Mouse (Mus musculus) ES-E14 (cell line): ENCODE data around the gene Prkcz. TPM values are rescaled to one million over a fixed set of nuclear protein-coding genes. Genes with fewer than 3 reads are reported as not detected.

ENCODE experiments used
- DNase-seq: peaks from one replicate; pipeline ENCODE4 v3.0.0-alpha.2; 2013; ENCODE audit warnings: low read depth, low spot score
- H3K27ac ChIP-seq: 2 replicates; pipeline ENCODE4 v1.5.1; 2012; ENCODE audit warnings: low read depth, mild to moderate bottlenecking, low read length, moderate library complexity, mixed read lengths; ENCODE audit not compliant: poor library complexity, insufficient read depth, severe bottlenecking
- H3K36me3 ChIP-seq: 2 replicates; pipeline ENCODE4 v1.6.1; 2012; ENCODE audit warnings: mild to moderate bottlenecking, low read length, moderate library complexity, mixed read lengths; ENCODE audit not compliant: control insufficient read depth, poor library complexity, insufficient read depth, severe bottlenecking
- H3K4me1 ChIP-seq, 2 experiments: fragments of 150-350 bp in 1 of 2; sonication (generic) in 1 of 2; 2 replicates each; pipeline ENCODE4 v1.6.1; 2012; ENCODE audit warnings: low read length in 2 of 2, mild to moderate bottlenecking in 1 of 2, mixed read lengths in 1 of 2; ENCODE audit not compliant: control insufficient read depth in 2 of 2, insufficient read depth in 2 of 2, poor library complexity in 1 of 2
- H3K4me3 ChIP-seq, 2 experiments: fragments of 150-350 bp in 1 of 2; sonication (generic) in 1 of 2; 2 replicates each; pipeline ENCODE4 v1.5.1; 2012; ENCODE audit warnings: low read length in 2 of 2, low read depth in 1 of 2, mild to moderate bottlenecking in 1 of 2, mixed read lengths in 1 of 2; ENCODE audit not compliant: insufficient read depth in 1 of 2, poor library complexity in 1 of 2, severe bottlenecking in 1 of 2
- H3K9ac ChIP-seq: 2 replicates; pipeline ENCODE4 v1.6.1; 2012; ENCODE audit warnings: low read depth, mild to moderate bottlenecking, low read length, mixed read lengths; ENCODE audit not compliant: poor library complexity, insufficient read depth, severe bottlenecking
- H3K9me3 ChIP-seq: fragments of 150-350 bp; sonication (generic); 2 replicates; pipeline ENCODE4 v1.6.1; 2012; ENCODE audit warnings: low read depth, mild to moderate bottlenecking, low read length; ENCODE audit not compliant: control insufficient read depth, insufficient read depth
- CHD2 ChIP-seq: IDR thresholded peaks from 2 replicates; pipeline ENCODE4 v1.6.1; 2014; ENCODE audit warnings: mild to moderate bottlenecking, low read depth, low read length, inconsistent platforms
- HCFC1 ChIP-seq: IDR thresholded peaks from 2 replicates; pipeline ENCODE4 v1.6.1; 2012; ENCODE audit warnings: low read length, inconsistent platforms, borderline replicate concordance; ENCODE audit not compliant: insufficient read depth
- MAFK ChIP-seq: IDR thresholded peaks from 2 replicates; pipeline ENCODE4 v1.6.1; 2014; ENCODE audit warnings: mild to moderate bottlenecking, low read depth, low read length, inconsistent platforms; ENCODE audit not compliant: insufficient read depth
- ZC3H11A ChIP-seq: IDR thresholded peaks from 2 replicates; pipeline ENCODE4 v1.6.1; 2012; ENCODE audit warnings: low read depth, mild to moderate bottlenecking, inconsistent platforms, low read length, borderline replicate concordance
- ZNF384 ChIP-seq: IDR thresholded peaks from 2 replicates; pipeline ENCODE4 v1.6.1; 2012; ENCODE audit warnings: low read depth, low read length, inconsistent platforms
- in situ Hi-C, 2 experiments: fragments of 600-800 bp; cut with MboI; formaldehyde crosslinking; loops; one replicate each; pipeline ENCODE4 v1.15.1; 2025; ENCODE audit warnings: low sequenced_read_pairs in 2 of 2, inconsistent platforms in 1 of 2; ENCODE audit not compliant: unreplicated experiment in 2 of 2
- total RNA-seq: library from RNA; depleted of rRNA; stranded (reverse); fragments of 300-350 nt; gene quantifications from 2 replicates; pipeline ENCODE4 v1.2.3, GENCODE M21; 2012; rRNA removed

The Prkcz gene
- total RNA-seq, 1 experiment: 17.0 TPM

- Histone ChIP-seq H3K9ac (no peak overlapping the region), H3K4me3 (no peak overlapping the region), H3K9me3 (no peaks in the 10 kb centered on the region), H3K36me3 (peaks cover 21% of the 10 kb centered on the region; the same call in 1 of the 2 replicates), H3K4me1 (peaks cover 15 to 53% of the 10 kb centered on the region in 2 experiments), H3K27ac (no peak overlapping the region)
- DNase-seq: no peak
- in situ Hi-C loops: no loop called here
- TF ChIP-seq CHD2 (no peak), MAFK (no peak), HCFC1 (no peak), ZNF384 (no peak), ZC3H11A (no peak)
Observed at GRCm38 (mm10) chr4:155214793-155215192, 146.4 kb downstream of the Prkcz start.

- H3K27ac ChIP-seq: no peak overlapping the region
Observed at GRCm38 (mm10) chr4:155214188-155214587, 147.0 kb downstream of the Prkcz start.

GRCm38 (mm10) chr4:155213752-155214054 lies 147.5 kb downstream of the Prkcz start:
- no peak overlapping the region for H3K4me3 ChIP-seq
- no peak for DNase-seq
- H3K9ac ChIP-seq: no peak overlapping the region
- no peak overlapping the region for H3K27ac ChIP-seq
- in situ Hi-C loops: no loop called here
- TF ChIP-seq ZNF384 (no peak), MAFK (no peak)
- peaks cover 16% of the 10 kb centered on the region; the same call in 1 of the 2 replicates for H3K36me3 ChIP-seq
- no peaks in the 10 kb centered on the region for H3K9me3 ChIP-seq
- peaks cover 10 to 46% of the 10 kb centered on the region in 2 experiments; a peak in 3 of 4 replicates for H3K4me1 ChIP-seq

More at GRCm38 (mm10) chr4:155214188-155214587, 147.0 kb downstream of the Prkcz start:
- Histone ChIP-seq H3K9ac (0 out of 2 replicates have a peak overlapping the region, but pooled peaks have one; percentile 1), H3K4me1 (peaks cover 12 to 47% of the 10 kb centered on the region in 2 experiments; a peak in 3 of 4 replicates), H3K9me3 (no peaks in the 10 kb centered on the region), H3K36me3 (peaks cover 16% of the 10 kb centered on the region; the same call in 1 of the 2 replicates), H3K4me3 (no peak overlapping the region)
- no peak for DNase-seq
- in situ Hi-C loops: no loop called here
- TF ChIP-seq ZC3H11A: no peak
- TF ChIP-seq HCFC1: no peak
- TF ChIP-seq MAFK: no peak
- TF ChIP-seq ZNF384: no peak
- TF ChIP-seq CHD2: no peak

DNA sequence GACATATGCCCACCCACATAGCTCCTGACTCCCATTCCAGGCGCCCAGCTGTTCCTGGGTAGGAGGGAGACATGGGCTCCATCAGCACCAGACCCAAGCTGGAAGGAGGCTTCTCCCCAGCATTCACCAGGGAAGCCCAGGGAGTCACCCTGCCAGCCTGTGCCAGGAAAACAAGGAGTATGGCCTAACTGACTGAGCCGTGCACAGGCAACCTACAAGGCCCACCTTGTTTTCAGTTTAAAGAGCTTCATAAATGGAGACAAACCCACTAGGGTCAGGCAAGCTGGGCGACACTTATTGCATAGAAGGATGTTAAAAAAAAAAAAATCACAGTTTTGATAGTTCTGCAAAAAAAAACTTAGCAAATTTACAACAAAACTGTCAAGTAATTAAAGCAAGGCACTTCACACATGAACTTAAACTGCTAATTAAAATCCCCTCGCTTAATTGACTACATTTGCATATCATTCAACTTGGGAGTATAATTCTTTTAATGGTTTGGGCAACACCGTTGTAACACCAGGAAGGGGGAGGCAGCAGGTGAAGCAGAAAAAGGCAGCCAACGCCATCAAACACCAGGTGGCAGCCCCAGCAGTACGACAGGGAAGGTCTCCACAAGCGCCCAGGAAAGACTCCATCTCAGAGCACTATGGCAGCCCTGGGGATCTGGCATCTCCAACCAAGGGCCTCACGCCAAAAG lies 148.0 kb downstream of the Prkcz start:
- no peak overlapping the region for H3K4me3 ChIP-seq
- in situ Hi-C loops: no loop called here
- no peaks in the 10 kb centered on the region for H3K9me3 ChIP-seq
- peaks cover 9 to 44% of the 10 kb centered on the region in 2 experiments; a peak in 2 of 4 replicates for H3K4me1 ChIP-seq
- H3K36me3 ChIP-seq: peaks cover 16% of the 10 kb centered on the region; the same call in 1 of the 2 replicates
- no peak for DNase-seq
- no peak overlapping the region for H3K27ac ChIP-seq
- no peak for TF ChIP-seq MAFK
- no peak for TF ChIP-seq ZC3H11A
- TF ChIP-seq CHD2: no peak
- TF ChIP-seq ZNF384: no peak
- TF ChIP-seq HCFC1: no peak
- H3K9ac ChIP-seq: no peak overlapping the region

Other genes starting within 250 kb of the Prkcz start
- 30.2 and 38.0 TPM in 2 replicates for gene Ski, start 138.8 kb downstream of the Prkcz start, total RNA-seq
- gene Faap20, start 111.6 kb downstream of the Prkcz start, total RNA-seq: 16.4 and 17.8 TPM in 2 replicates
- gene Gabrd, start 36.8 kb upstream of the Prkcz start, total RNA-seq: not detected in 2 replicates
- gene Cfap74, start 47.8 kb upstream of the Prkcz start, total RNA-seq: 4.8 and 5.0 TPM in 2 replicates
- 0.58 and 0.67 TPM in 2 replicates for gene Tmem52, start 107.8 kb upstream of the Prkcz start, total RNA-seq
- 134 and 156 TPM in 2 replicates for gene Gnb1, start 130.0 kb upstream of the Prkcz start, total RNA-seq
- gene Nadk, start 201.0 kb upstream of the Prkcz start, total RNA-seq: 73.5 and 88.5 TPM in 2 replicates
- gene Slc35e2, start 240.1 kb upstream of the Prkcz start, total RNA-seq: 25.5 and 33.5 TPM in 2 replicates